Mouse (Mus musculus) cerebellum, postnatal 4 days (tissue): ENCODE results near the gene 2900026A02Rik.
"Not testable (repeated sequence)": the region's sequence is repeated elsewhere in the genome, so short reads cannot be mapped to it uniquely, and the experiment has no call there.

Experiments
- DNase-seq, 2 experiments: peaks; one replicate each; pipeline ENCODE4 v3.0.0; 2022; ENCODE audit warnings: low spot score in 2 of 2, mixed read lengths in 1 of 2

The 2900026A02Rik gene

DNA sequence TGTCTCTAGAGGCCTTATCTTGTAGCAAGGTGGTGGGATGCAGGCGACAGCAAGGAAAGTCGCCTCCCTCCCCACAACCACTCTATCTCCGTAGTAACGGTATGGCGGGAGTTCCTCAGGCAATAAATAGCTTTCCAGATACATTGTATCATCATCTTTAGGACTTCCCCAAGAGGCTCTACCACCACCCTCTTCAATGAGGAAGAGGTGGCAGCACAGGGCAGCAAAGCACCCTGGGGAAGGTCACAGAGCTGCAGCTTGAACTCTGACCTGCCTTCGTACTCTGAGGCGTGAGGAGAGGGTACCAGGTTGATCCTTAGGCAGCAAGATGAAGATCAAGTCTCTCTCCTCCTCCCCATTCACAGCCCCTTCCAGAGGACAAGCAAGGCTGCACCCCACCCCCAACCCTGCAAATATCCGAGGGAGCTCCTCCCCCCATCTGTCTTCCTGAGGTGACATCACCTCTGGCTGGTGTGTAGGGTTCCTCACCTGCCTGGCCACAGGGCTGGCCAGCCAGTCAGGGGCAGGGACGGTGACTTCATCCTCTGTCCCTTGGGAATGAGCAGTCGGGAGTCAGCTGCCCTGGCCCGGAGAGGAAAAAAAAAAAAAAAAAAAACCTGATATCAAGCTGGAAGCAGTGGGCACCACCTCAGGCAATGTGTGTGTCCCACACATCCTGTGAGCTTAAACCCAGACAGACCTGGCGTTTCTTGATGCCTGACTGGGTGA lies 98.5 kb downstream of the 2900026A02Rik start:
- no peak for DNase-seq

DNA sequence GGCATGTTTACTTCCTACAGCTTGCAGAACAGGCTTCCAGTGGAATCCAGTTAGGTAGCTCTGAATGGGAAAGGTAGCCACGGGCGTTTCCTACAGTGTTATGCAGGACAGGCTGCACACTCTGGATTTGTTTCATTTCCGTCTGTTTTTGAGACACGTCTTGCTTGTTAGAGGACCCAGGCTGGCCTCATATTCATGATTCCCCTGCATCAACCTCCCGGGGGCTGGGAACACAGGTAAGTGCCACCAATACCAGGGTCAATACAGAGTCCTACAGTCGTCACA lies 99.5 kb downstream of the 2900026A02Rik start:
- no peak for DNase-seq

DNA sequence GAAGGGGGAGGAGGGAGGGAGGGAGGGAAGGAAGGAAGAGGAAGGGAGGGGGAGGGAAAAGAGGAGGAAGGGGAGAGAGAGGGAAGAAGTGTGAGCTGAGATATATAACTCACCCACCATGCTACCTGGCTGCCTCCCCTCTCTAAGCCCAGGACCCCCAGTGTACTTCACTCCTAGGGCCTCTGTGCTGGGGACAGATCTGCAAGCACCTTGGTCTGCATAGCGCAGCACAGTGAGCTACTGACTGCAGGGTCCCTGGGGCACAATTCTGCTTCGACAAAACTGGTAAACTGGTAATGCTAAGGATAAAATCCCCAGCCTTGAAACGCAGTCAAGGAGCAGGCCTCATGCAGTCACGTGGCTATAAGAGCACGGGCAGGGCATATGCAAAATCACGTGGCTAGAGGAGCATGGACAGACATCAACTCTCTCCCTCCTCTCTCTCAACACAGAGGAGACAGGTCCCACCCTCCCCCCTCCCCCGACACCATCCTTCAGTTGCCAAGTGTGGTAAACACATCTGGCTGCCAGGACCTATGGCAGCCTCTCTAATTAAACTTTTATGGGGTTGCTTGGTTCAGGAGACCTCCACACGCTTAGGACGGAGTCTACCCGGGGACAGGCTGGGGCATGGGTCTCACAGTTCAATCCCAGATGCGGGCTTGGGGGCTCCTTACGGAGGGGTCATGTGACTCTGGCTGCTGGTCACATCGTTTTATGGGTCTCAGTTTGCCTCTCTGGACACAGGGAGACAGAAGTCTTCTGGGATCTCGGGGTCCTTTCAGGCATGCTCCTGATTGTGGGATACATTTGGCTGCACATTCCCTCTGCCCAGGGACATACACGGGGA lies 100.1 kb downstream of the 2900026A02Rik start:
- DNase-seq: no peak

DNA sequence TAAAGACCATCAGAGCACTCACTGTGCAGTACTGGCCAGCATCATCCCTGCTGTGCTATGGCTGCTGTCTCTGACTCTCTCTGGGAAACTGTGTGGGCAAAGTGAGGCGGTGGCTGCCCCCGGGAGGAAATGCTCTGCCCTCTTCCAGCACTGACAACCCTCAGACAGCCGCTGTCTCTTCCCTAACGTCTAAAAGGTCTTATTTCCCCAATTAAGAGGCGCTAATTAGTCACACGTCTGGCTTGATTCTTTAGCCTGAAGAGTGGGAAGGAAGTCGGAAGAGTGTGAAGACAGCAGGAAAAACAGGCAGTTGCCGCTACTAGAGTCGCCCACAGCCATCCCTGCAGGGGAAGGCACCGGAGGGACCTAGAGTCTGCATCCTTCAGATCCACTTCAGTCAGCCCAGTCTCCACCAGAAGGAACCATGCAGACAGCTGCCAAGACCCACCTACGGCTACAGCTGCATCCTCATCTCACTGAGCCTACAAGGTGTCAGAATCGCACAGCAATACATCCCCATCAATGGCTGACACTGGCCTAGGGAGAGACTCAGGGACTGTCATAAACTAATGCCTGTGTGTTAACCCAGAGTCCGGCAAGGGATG lies 101.1 kb downstream of the 2900026A02Rik start:
- DNase-seq: no peak

DNA sequence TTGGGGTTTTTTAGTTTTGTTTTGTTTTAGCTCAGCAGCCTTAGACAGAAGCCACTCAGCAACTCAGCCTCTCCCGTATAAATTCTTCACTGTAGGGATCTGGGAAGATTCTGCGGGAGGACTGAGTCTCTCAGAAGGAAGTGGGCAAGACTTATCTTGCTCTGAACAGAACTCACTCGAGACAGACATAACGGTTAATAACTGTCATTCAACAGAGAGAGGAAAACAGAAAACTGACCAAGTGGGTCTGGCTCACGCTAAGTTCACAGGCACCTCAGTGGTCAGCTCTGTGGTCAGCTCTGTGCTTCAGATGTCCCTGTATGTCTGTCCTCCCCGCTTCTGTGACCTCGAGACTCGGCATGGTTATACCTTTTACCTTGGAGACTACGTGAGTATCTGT lies 101.7 kb downstream of the 2900026A02Rik start:
- DNase-seq: no peak

DNA sequence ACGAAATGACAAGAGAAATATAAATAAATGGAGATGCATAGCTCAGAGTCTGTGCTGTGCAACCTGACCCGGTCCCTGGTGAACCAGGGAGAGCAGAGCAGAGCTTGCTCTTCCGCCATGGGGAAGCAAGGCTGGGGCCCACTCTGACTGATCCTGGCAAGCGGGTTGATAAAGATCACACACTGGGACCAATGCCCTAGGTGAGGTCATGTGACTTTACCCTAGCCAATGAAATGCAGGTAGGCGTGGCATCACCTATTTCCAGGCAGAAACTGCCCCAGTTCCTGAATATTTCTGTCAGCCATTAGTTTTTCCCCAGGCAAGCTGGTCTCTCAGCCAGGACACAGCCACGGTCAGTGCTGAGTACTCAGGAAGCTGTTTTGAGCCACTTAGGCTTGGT lies 102.3 kb downstream of the 2900026A02Rik start:
- DNase-seq: no peak

DNA sequence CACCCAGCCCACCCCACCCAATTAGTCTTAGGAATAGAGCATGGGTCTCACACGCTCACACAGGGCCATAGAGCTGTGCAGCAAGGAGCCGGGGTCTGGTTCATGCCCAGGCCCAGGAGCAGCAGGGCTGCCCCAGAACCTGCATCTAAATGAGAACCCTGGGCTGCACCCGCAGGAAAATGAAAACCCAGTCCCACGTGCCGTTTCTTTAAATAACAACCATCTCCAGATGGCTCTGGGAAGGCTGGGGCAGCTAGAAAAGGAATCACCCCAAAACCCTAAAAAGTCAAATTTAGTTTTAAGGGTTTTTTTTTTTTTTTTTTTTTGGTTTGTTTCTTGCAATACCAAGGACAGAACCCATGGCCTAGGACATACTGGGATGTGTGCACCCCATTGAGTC lies 103.7 kb downstream of the 2900026A02Rik start:
- DNase-seq: no peak

DNA sequence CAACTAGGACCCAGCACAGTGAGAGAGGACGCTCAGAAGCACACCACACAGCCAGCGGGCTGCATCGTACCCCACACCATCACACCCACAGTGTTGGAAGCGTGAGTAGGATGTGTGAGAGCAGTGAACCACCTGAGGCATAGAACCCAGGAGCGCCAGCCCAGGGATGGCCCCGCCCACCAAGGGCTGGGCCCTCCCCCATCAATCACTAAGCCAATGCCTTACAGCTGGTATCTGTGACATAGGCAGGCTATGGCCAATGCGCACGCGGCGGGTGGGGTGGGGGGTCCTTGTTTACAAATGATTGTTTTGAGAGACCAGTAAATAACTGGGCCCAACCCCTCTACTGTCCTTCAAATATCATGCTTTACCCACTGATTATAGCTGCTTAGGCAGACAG lies 105.1 kb downstream of the 2900026A02Rik start:
- no peak for DNase-seq

DNA sequence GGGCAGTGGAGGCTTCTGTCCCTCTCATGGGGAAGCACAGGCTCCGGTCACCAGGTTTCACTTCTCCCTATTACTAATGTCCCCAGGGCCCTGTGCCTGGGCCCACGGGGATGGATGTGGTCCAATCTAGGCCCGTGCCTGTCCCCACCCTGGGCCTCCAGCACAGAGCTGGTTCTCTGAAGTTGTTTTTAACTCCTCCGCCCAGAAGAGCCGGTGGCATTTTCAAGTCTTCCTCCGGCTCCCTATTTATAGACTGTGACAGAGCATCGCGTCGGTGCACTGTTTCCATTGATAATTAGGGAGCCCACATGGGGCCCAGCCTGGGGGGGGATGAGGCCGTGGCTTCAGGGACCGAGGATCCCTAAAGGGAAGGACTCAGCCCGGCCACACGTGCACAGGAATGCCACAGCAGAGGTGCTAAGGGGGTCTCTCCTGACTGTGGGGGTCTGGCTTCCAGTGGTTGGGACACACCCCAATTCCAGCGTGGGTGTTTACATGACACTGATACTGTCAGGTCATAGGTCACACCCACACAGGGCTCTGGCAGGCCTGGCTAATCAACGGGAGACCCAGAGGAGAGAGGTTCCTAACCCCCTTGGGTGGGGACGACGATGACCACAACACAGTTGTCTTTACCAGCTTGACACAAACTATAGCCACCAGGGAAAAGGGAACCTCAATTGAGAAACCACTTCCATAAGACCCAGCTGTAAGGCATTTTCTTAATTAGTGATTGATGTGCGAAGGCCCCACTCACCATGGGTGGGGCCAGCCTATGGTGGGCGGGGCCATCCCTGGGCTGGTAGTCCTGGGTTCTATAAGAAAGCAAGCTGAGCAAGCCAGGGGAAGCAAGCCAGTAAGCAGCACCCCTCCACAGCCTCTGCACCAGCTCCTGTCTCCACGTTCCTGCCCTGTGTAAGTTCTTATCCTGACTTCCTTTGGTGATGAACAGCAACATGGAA lies 106.5 kb downstream of the 2900026A02Rik start:
- no peak for DNase-seq

DNA sequence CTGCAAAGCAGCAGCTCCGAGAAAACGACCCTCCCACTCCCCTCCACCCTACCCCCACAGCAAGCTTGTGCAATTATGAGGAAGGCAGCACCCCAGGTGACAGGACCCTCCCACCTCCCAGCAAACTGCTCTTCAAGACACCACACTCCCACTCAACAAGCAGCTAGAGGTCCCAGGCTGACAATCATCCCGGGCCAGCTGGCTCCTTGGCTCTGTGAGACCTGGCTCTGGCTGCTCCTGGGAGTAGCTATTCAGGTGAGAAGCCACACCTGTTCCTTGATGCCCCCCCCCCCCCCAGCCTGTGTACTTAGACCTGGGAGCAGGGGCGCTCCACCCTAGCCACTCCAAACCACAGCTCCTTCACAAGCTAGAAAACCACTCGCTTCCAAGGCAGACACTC lies 107.9 kb downstream of the 2900026A02Rik start:
- no peak for DNase-seq

DNA sequence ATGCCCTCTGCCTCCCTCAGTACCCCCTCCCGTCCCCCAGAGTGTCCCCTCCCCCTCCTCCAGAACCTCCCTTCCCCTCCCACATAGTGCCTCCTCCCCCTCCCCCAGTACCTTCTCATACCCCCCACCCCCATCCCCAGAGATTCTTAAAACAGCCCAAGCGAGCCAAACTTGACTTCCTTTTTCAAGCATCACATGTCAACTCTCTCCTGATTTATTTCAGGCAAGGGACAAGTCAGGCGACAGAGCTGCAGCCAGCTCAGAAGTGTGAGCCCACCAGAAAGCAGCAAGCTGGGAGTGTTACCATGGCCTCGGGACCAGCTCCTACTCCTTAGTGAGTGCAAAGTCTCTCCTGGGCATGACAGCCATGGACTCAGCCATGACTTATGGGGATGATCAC lies 109.7 kb downstream of the 2900026A02Rik start:
- DNase-seq: no peak

DNA sequence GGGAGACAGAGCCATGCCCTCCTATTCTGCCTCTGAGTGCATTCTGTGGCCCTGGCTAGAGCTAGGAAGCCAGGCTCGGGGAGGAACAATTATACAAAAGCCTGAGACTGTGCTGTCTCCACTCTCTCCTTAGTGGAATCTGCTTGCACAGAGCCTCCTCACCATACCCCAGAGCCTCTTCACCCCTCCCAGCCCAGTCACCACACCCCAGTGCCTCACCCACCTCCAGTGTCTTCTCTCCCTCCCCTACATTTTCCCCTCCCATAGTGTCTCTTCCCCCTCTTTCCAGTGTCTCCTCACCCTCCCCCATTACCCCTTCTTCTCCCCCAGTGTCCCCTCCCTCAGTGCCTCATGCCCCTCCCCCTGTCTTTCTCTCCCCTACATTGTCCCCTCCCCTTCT lies 110.1 kb downstream of the 2900026A02Rik start:
- no peak for DNase-seq

DNA sequence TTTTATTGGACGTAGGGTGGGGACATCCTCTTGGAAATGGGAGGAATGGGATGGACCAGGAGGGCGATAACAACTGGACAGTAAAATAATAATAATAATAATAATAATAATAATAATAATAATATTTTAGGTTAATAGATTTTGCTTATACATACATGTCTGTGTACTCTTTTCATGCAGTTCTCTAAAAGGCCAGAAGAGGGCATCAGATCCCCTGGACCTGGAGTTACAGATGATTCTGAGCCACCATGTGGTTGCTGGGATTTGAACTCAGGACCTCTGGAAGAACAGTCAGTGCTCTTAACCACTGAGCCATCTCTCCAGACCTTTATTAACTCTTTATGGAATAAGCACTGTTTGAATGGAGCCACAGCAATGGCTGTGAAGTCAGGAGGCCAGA lies 111.4 kb downstream of the 2900026A02Rik start:
- not testable (repeated sequence) for DNase-seq

DNA sequence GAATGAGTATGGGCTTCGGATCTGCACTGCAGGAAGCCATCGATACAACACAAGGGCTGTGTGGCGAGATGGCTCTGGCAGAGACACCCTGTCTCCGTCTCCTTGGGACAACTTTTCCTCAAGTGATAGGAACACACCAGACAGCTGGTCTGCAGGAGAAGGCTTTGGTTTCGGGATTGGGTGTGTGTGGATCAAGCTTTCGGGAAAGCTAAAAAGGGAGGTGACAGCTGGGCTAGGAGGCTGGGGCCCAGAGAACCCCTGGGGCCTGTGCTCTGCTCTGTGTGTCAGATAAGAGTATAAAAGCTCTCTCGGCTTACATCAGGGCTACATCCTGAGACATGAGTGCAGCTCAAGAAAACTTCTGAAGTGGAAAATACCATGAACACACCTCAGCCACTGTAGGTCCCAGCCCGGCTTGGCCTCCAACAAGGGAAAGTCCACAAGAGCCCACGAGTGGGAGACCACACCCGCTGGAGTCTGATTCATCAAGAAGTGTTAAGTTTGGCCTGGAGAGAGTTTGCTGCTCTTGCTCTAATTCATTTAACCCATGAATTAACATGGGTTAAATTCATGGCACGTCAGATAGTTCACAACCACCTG lies 112.8 kb downstream of the 2900026A02Rik start:
- no peak for DNase-seq

DNA sequence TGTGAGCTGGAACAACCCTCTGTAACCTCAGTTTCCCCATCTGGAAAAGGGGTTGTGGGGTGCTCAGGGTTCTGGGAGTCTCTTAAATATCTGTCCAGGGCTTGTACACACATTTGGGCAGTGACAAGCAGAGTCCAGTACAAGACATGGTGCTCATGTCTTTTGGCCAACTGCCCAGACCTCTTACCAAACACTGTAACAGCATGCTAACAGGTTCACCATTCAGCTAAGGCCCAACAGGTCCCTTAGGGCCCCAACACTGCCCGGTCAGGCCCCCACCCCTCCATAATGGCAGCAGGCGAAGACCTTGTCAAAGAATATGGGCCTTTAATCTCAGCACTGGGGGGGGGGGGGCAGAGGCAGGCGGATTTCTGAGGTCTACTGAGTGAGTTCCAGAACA lies 113.3 kb downstream of the 2900026A02Rik start:
- DNase-seq: no peak

DNA sequence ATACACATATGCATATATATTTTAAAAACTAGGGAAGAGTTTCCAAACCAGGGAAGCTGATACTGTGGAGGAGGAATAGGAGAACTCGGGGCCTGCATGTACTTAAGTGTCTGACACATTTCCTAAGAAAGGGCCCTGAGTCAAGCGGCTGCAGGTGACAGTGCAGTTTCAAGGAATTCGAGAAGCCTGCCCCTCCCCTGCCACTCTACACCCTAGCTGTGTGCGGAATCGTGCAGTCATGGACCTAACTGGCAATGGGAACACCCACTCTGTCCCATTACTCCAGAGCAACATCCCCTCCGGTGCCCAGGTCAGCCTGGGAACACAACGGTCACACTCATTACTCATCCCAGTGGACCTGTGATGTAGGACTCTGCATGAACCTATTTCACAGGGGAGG lies 114.4 kb downstream of the 2900026A02Rik start:
- DNase-seq: no peak

DNA sequence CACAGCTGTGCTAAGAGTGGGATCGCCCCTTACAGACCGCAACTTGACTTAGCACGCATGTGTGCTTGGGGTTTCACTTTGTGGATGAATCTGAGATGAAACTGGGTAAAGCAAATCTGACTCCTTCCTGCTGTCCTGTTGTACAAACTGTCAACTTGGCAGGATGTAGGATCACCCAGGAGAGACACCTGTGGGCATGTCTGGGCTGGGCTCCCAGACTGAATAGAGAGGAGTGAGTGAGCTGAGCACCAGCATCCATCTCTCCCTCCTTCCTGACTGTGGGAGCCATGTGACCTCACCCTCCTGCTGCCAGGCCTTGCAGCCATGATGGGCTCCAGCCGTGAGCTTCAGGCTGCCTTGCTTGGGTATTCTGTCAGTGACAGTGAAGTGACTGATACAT lies 115.6 kb downstream of the 2900026A02Rik start:
- no peak for DNase-seq

DNA sequence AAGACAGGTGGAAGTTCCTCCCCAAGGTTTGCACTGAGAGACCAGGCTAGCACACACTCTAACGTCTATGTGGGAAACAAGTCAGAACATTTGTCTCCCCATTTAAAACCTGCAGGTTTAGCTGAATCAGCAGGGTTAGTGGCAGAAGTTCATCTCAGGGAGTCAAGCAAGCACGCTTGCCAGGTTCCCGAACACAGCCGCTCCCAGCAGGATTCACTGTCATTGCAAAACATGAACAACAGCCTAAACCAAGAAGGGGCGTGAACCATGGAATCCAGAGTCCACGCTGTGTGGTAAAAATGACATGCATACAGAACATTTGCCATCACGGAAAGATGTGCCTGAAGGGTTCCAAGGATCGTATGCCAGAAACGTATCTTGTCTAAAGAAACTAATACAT lies 116.0 kb downstream of the 2900026A02Rik start:
- no peak for DNase-seq

DNA sequence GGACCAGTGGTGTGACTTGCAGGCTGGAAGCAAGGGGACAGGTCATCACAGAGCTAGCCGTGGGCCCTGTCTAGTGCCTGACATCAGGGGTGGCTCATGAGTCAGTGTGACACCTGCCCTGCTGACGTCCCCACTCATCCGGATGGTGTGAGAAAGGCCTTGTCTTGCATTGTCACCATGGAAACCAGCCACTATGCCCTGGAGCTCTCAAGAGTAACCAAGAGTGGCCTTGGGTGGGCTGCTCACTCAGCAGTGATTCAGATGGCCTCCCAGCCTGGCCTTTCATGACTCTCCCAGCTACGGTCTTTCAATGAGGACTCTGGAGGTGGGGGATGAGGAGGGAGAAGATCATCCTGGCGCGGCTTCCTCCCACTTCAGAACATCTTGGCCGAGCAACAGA lies 118.6 kb downstream of the 2900026A02Rik start:
- no peak for DNase-seq

DNA sequence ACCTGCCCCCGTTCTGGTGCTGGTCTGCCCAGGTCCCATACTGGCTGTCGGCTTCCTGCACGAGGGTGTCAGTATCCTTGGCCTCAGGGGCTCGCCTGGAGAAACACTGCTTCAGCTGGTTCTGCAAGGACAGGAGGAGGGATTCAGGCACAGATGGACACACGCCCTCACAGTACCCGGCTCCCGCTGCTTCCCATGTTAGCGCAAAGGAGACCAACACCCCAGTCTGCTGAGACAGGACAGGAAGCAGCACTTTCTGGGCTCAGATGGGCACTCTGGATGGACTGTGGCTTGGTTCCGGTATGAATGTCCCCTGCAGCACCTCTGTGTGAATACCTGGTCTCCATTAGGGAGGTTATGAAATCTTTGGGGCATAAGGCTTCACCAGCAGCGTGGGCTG lies 119.6 kb downstream of the 2900026A02Rik start:
- DNase-seq: no peak

DNA sequence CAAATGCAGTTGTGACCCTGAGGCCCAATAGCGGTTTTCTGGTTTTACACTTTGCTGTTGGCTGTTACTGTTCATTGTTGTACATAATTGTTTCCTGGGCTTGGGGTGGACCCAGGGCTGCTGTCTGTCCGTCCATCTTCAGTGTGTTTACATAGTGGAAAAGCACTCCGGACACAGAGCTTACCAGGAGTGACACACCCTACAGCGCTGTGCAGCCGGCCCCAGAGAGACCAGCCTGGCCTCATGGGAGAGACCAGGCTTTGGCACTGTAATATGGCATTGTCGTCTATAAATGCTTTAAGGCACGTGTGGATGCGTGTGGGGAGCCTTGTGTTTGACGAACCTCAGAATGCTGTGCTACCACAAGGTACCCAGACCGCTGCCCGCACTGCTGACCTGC lies 120.6 kb downstream of the 2900026A02Rik start:
- DNase-seq: no peak
